In genomic region chr9:55386117-55386516, GRCm38 (mm10) we compare ENCODE assay signal across 18 mouse cellular contexts. TPM values are rescaled to one million over a fixed set of nuclear protein-coding genes. Genes with fewer than 3 reads are reported as not detected.
A peak's percentile ranks its signal among the peaks of the same experiment; 100 is the strongest.
DNase-seq lines count a peak whose midpoint lies in the region.
"Had no signal": no experiment of that assay in that cellular context is flagged by ENCODE, and none has a peak within 500 bp of the region (broad histone marks: within the 10 kb centered on the region; RNA-seq: fewer than 3 reads in every experiment).

No protein-coding gene starts in this region.

- DNase-seq in cerebellum, adult 11-12 months = peak; percentile 64
- DNase-seq in cerebellum, adult 9-10 months = no peak
- peak; percentile 11 for DNase-seq in NIH3T3 (ENCODE audit: low read depth)
- DNase-seq in cerebellum, adult 9-11 months = peak; percentile 69
- peak; percentile 53 to 64 for DNase-seq in cerebellum, postnatal 25 days
- DNase-seq in left cerebral cortex, adult 8-10 months (ENCODE audit: low spot score in 2 of 2) = no peak
- DNase-seq in thymus, postnatal 4 days = no peak
- DNase-seq: adrenal gland, adult 2 months; adrenal gland, postnatal 14 days; B cell, adult 2 months; gastrocnemius, postnatal 10 days; gastrocnemius, postnatal 36 days; heart, adult 2 months; heart, postnatal 14 days; heart, postnatal 4 days; kidney, adult 2 months had no signal

RNA-seq across cellular contexts. Expression of gene Tmem266, which starts 59.4 kb away (rescaled TPM):
- total RNA-seq in left cerebral cortex, adult 8-10 months (2022) = 1 to 10 TPM; 7.8 to 9.9 (median 8.6) TPM
- total RNA-seq: CH12.LX; granulocyte monocyte progenitor cell, adult 5-6 weeks had no signal

RNA-seq across cellular contexts. Expression of gene Nrg4, which starts 59.5 kb away (rescaled TPM):
- total RNA-seq in left cerebral cortex, adult 8-10 months (2022) = 1 to 10 TPM in 2 of 4 experiments, under 1 TPM in 2; 0.81 to 1.3 (median 0.98) TPM

Comparison
In these comparisons a context has a peak if more than half of its experiments do, and no peak if none do; other contexts are left out.
1. DNase-seq: peak in cerebellum, adult 11-12 months (single experiment), NIH3T3 (single experiment), cerebellum, adult 9-11 months (single experiment) and cerebellum, postnatal 25 days (2 of 2); none in cerebellum, adult 9-10 months (single experiment), left cerebral cortex, adult 8-10 months (0 of 2) and thymus, postnatal 4 days (single experiment).